Mouse (Mus musculus) kidney, postnatal 10 days (tissue): ENCODE results near the gene Olfr444.

ENCODE experiments used
- DNase-seq: peaks from one replicate; pipeline ENCODE4 v3.0.0; 2021; ENCODE audit warnings: mixed read lengths

Gene Olfr444

DNA sequence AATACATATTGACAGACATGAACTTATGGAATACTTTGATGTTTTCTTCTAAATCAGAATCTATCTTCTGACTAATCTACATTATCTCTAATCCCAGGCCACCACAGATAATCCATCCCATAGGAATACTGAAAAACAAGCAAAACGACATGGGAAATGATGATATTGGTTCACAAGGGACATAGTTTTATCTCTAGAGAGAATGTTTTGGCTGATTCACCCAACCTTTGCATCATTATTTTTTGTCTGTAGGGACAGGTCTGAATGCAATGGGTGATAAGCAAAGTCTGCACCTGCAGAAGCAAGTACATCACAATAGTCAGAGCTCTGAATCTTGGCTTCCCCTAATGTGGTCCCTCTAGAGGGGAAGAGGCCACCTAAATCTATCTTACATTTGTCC, at the start of gene Olfr444:
Gene Olfr444, plus strand, starts transcription at position 301 of the 400 bp plus-strand sequence.
- DNase-seq: no peak

DNA sequence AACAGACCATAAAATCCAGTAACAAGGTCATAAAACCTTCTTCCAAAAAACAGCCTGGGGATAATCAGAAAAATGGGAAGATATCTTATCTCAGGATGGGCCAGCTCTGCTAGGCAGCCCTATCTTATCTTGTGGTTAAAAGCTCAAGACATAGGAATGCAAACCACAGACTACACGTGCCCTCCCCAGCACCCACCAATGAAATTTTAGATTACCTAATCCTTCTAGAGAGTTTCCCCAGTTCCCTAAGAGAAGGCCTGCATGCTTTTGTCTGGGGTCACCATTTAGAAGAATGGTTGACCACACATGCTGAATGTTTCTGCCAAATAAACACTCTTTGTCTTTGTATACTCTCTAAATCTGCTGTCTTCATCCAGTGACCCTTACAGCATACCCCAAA, 48.5 kb upstream of the Olfr444 start:
- DNase-seq: no peak

DNA sequence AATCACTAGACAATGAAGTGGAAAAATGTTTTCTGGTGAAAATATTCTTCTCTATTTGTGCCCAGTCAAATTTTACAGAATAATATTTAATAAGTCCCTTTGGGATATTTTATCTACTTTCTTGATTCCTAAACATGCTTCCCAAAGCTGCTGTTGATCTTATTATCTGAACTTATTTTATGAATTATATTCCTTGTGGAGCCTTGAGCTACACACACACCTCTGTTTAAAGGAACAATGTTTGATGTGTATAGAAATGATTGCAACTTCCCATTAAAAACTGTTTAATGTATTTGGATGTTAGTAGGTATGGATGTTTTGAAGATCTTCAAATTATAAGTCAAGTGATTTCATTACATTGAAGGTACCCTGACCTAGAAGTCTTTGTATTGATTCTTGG, 40.3 kb upstream of the Olfr444 start, which contains the start of gene Olfr447:
Gene Olfr447, plus strand, starts transcription at position 301 of the 400 bp plus-strand sequence.
- no peak for DNase-seq

DNA sequence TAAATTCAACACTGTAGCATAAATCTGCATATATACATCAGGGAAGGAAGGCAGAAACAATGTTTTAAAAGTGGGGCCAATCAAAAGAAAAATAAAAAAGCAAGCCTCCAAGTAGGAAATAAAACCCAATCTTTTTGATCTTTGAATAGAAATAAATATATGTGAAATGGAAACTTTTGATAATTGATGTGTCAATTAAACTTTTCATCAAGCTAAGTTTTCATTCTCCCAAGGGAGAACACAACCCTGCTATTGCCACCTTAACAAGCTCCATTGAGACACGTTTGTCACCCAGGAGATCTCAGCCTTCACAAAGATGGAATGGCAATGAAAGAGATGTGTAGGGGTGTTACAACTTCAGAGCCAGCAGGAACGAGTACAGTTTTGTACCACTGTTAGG, 27.8 kb upstream of the Olfr444 start, which contains the start of gene Olfr446:
Gene Olfr446, plus strand, starts transcription at position 301 of the 400 bp plus-strand sequence.
- no peak for DNase-seq

DNA sequence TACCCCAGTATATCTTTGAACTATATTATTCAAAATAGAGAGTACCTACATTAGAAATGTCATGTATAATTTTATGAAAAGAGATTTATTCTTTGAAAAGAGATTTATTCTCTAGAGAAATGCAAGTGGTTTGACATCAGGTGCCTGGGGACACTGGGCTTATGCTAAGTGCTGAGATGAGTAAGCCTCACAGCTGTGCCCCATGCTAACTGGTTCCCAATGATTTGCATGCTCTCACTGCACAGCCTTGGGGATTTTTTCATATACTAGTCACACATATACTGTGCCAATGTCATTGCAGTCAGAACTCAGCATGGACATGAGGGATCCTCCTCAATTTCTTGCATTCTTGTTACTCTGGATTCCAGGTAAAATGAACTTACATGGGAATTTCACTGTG, 31.5 kb downstream of the Olfr444 start:
- DNase-seq: no peak
